Mouse (Mus musculus) sigmoid colon, adult 10 weeks (tissue): ENCODE data around the gene Cela2a. TPM values are rescaled to one million over a fixed set of nuclear protein-coding genes. Genes with fewer than 3 reads are reported as not detected.

Experiments used
- polyA plus RNA-seq: library from polyadenylated mRNA; stranded (reverse); fragments of 350-450 nt; fragmentation: Illumina TruSeq; extraction: RNeasy Lipid Tissue Mini Kit (QIAGEN cat#74804); gene quantifications from one replicate; pipeline ENCODE4 v1.2.3, GENCODE M21; 2014; ENCODE audit warnings: low read depth, low replicate concordance

Cela2a gene
- 5.2 TPM for polyA plus RNA-seq

GRCm38 (mm10) chr4:141826060-141826459, at the start of gene Cela2a:
Gene Cela2a (minus strand): TSS chr4:141826160.

GRCm38 (mm10) chr4:141874601-141875460, 48.9 kb upstream of the Cela2a start, which contains the start of gene Efhd2:
Gene Efhd2 (minus strand): TSS chr4:141874920.

GRCm38 (mm10) chr4:141845999-141846398, 20.0 kb upstream of the Cela2a start, which contains the start of gene Ctrc:
Gene Ctrc (minus strand): TSS chr4:141846359.

GRCm38 (mm10) chr4:141793282-141794151, 32.4 kb downstream of the Cela2a start, which contains the start of gene Casp9:
Gene Casp9 (plus strand): TSS chr4:141793612.

GRCm38 (mm10) chr4:141790524-141790990, 35.4 kb downstream of the Cela2a start, which contains the start of gene Dnajc16:
Gene Dnajc16 (minus strand): TSS chr4:141790931.

Other genes starting within 250 kb of the Cela2a start
- 55.8 TPM for gene Fblim1, start 220.1 kb downstream of the Cela2a start, polyA plus RNA-seq
- 2.5 TPM for gene Tmem82, start 207.5 kb downstream of the Cela2a start, polyA plus RNA-seq
- 0.79 TPM for gene Slc25a34, start 202.3 kb downstream of the Cela2a start, polyA plus RNA-seq
- gene Plekhm2, start 161.3 kb downstream of the Cela2a start, polyA plus RNA-seq = 1.3 TPM
- gene Rsc1a1, start 140.6 kb downstream of the Cela2a start, polyA plus RNA-seq = not detected
- gene Ddi2, start 102.7 kb downstream of the Cela2a start, polyA plus RNA-seq = 45.4 TPM
- gene Agmat, start 79.5 kb downstream of the Cela2a start, polyA plus RNA-seq = not detected
- 4.8 TPM for gene Dnajc16, start 35.2 kb downstream of the Cela2a start, polyA plus RNA-seq
- gene Casp9, start 32.5 kb downstream of the Cela2a start, polyA plus RNA-seq = 13.6 TPM
- gene Ctrc, start 20.2 kb upstream of the Cela2a start, polyA plus RNA-seq = not detected
- 9.8 TPM for gene Efhd2, start 48.8 kb upstream of the Cela2a start, polyA plus RNA-seq
- 1.4 TPM for gene Fhad1, start 188.9 kb upstream of the Cela2a start, polyA plus RNA-seq